Mouse (Mus musculus) intestine, postnatal 0 days (tissue): ENCODE measurements around the gene Otp. TPM values are rescaled to one million over a fixed set of nuclear protein-coding genes. Genes with fewer than 3 reads are reported as not detected.

ENCODE experiments used
- ATAC-seq: fragments of 200-750 bp; cut with Nextera tagmentation; 2 replicates; pipeline ENCODE4 v1.8.0; 2017; ENCODE audit warnings: mild to moderate bottlenecking, moderate TSS enrichment, moderate library complexity
- H3K27ac ChIP-seq: fragments of 300-500 bp; sonication (generic); 2 replicates; pipeline ENCODE4 v1.5.1; 2014; ENCODE audit warnings: mild to moderate bottlenecking, low read depth, low read length, moderate library complexity
- H3K27me3 ChIP-seq: fragments of 300-500 bp; sonication (generic); replicated peaks from 2 replicates; pipeline ENCODE4 v1.6.1; 2014; ENCODE audit warnings: low read length, mixed read lengths; ENCODE audit not compliant: control insufficient read depth, insufficient read depth
- H3K36me3 ChIP-seq: fragments of 300-500 bp; sonication (generic); 2 replicates; pipeline ENCODE4 v1.6.1; 2014; ENCODE audit warnings: mild to moderate bottlenecking, moderate library complexity; ENCODE audit not compliant: control insufficient read depth, insufficient read depth
- H3K4me1 ChIP-seq: fragments of 300-500 bp; sonication (generic); replicated peaks from 2 replicates; pipeline ENCODE4 v1.6.1; 2014; ENCODE audit warnings: antibody characterized with exemption, low read length, mixed read lengths; ENCODE audit not compliant: control insufficient read depth, insufficient read depth
- H3K4me2 ChIP-seq: fragments of 300-500 bp; sonication (generic); replicated peaks from 2 replicates; pipeline ENCODE4 v1.6.1; 2014; ENCODE audit warnings: low read depth, mild to moderate bottlenecking, moderate library complexity
- H3K4me3 ChIP-seq: fragments of 300-500 bp; sonication (generic); 2 replicates; pipeline ENCODE4 v1.5.1; 2014; ENCODE audit warnings: low read depth, low read length
- H3K9ac ChIP-seq: fragments of 300-500 bp; sonication (generic); 2 replicates; pipeline ENCODE4 v1.6.1; 2014; ENCODE audit warnings: mild to moderate bottlenecking, low read depth, low read length
- H3K9me3 ChIP-seq: fragments of 300-500 bp; sonication (generic); 2 replicates; pipeline ENCODE4 v1.6.1; 2016; ENCODE audit warnings: mixed run types; ENCODE audit not compliant: control insufficient read depth
- CTCF ChIP-seq: sonication (generic); IDR thresholded peaks from 2 replicates; pipeline ENCODE4 v1.5.1; 2016; ENCODE audit warnings: low read depth, mild to moderate bottlenecking, control low read depth, antibody characterized with exemption, moderate library complexity
- WGBS: fragments of 180-500 bp; shearing (Covaris S2); extraction: QIAGEN DNeasy Blood & Tissue Kit; methylation state at CpG from one replicate; pipeline ENCODE4 v1.1.7; 2014; 5-methylcytosine and 5-hydroxymethylcytosine counted together
- polyA plus RNA-seq: library from polyadenylated mRNA; unstranded; fragments of >200 nt; fragmentation: Nextera tagmentation; extraction: Ambion mirVana; gene quantifications from 2 replicates; pipeline ENCODE4 v1.2.1, GENCODE M21; 2015

The Otp gene
- polyA plus RNA-seq, 1 experiment from 2014 or later = not detected

- H3K36me3 ChIP-seq = no peaks in the 10 kb centered on the region
- no peaks in the 10 kb centered on the region for H3K4me1 ChIP-seq
- H3K4me3 ChIP-seq = no peak overlapping the region
- no peak overlapping the region for H3K4me2 ChIP-seq
- no peak for TF ChIP-seq CTCF
- WGBS = 71% methylated on average over 5 of the region's 5 CpGs
- H3K27me3 ChIP-seq = no peaks in the 10 kb centered on the region
- H3K27ac ChIP-seq = no peak overlapping the region
- ATAC-seq = no peak
- H3K9ac ChIP-seq = no peak overlapping the region
- no peaks in the 10 kb centered on the region for H3K9me3 ChIP-seq
Observed at GRCm38 (mm10) chr13:94915654-94916053, 40.3 kb downstream of the Otp start.

DNA sequence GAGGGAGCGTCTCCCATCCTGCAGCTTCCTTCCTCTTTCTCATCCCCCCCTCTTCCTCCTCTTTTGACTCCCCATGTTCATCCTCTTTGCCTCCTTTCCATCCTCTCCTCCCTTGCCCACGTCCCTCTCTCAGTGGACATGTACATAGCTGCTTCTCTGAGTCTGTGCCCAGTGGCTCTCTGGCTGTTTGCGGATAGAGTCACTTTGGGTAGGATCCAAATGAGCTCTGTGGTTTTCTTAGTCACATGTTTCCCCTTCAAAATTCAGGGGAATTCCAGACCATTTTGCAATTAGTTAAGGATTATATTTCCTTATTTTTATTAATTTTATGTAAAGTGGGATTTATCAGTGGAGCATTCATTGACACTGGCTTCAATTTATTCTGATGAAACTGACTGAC, 52.7 kb downstream of the Otp start:
- Histone ChIP-seq H3K27me3 (peaks cover 16% of the 10 kb centered on the region; the same call in 1 of the 2 replicates), H3K4me2 (no peak overlapping the region), H3K9ac (no peak overlapping the region), H3K9me3 (no peaks in the 10 kb centered on the region), H3K36me3 (no peaks in the 10 kb centered on the region), H3K4me3 (no peak overlapping the region), H3K27ac (no peak overlapping the region), H3K4me1 (no peaks in the 10 kb centered on the region)
- TF ChIP-seq CTCF = no peak
- no peak for ATAC-seq
- WGBS = 65% methylated on average over 3 of the region's 3 CpGs

Other genes with a start within 250 kb of the Otp start
- 378 and 387 TPM in 2 replicates for gene Tbca, start 86.7 kb upstream of the Otp start, polyA plus RNA-seq
- gene Wdr41, start 100.7 kb downstream of the Otp start, polyA plus RNA-seq = 16.7 and 18.2 TPM in 2 replicates